Mouse (Mus musculus) E14TG2a.4 (cell line): Measurements from ENCODE around the gene Atl1.

Source experiments
- CTCF ChIP-seq: conservative IDR thresholded peaks from 2 replicates; pipeline ENCODE4 v1.5.1; 2014; ENCODE audit warnings: low read length
- NANOG ChIP-seq: IDR thresholded peaks from 2 replicates; pipeline ENCODE4 v1.6.1; 2014; ENCODE audit warnings: borderline replicate concordance, low read length, mixed read lengths
- POU5F1 ChIP-seq: IDR thresholded peaks from 2 replicates; pipeline ENCODE4 v1.6.1; 2014; ENCODE audit warnings: low read length, borderline replicate concordance

DNA sequence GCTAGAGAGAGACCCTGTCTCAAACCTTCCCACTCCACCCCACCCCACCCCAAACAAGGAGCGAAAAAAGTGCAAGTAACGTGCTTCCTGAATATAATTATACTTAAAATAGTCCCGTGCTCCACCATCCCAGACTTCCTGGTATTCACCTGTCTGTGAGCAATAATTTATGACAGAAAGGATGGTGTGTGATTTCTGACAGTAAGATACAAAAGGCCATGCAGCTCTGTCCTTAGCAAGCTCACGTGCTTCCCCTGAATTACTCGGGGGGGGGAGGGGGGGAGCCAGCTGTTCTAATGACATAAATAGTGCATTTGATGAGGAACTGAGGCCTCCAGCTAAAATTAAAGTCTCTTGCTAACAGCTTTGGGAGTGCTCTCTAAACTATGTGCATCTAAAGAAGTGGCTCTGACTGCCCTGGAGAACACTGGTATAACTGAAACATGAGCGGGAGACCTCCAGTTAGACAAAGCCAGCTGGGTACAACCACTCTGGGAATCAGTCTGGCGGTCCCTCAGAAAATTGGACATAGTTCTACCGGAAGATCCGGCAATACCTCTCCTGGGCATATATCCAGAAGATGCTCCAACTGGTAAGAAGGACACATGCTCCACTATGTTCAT is 85.1 kb downstream of the Atl1 start:
- no peak for TF ChIP-seq NANOG
- no peak for TF ChIP-seq CTCF
- no peak for TF ChIP-seq POU5F1
